Mouse (Mus musculus) MEL (cell line): Measurements from ENCODE around the gene Dag1.

Experiments
- BHLHE40 ChIP-seq: IDR thresholded peaks from 2 replicates; pipeline ENCODE4 v1.6.1; 2012; ENCODE audit warnings: low read depth, mild to moderate bottlenecking, inconsistent platforms, low read length, improper control_type of control experiment, borderline replicate concordance
- CHD1 ChIP-seq: IDR thresholded peaks from 2 replicates; pipeline ENCODE4 v1.6.1; 2012; ENCODE audit warnings: low read depth, mild to moderate bottlenecking, inconsistent platforms, low read length, improper control_type of control experiment
- CTCF ChIP-seq, 3 experiments: IDR thresholded peaks in 2 of 3; conservative IDR thresholded peaks in 1 of 3; 2 replicates each; pipeline ENCODE4 v1.5.1; 2011 to 2012; ENCODE audit warnings: low read length in 3 of 3, low read depth in 2 of 3, mild to moderate bottlenecking in 2 of 3, improper control_type of control experiment in 1 of 3, inconsistent platforms in 1 of 3, mixed read lengths in 1 of 3, moderate library complexity in 1 of 3; ENCODE audit not compliant: control insufficient read depth in 1 of 3, insufficient read depth in 1 of 3, poor library complexity in 1 of 3, severe bottlenecking in 1 of 3
- JUND ChIP-seq: IDR thresholded peaks from 2 replicates; pipeline ENCODE4 v1.6.1; 2011; ENCODE audit warnings: low read depth, mild to moderate bottlenecking, improper control_type of control experiment, low read length
- POLR2A ChIP-seq, 2 experiments: IDR thresholded peaks; 2 replicates each; pipeline ENCODE4 v1.6.1; 2011 to 2012; ENCODE audit warnings: low read length in 2 of 2, mild to moderate bottlenecking in 2 of 2, control low read depth in 1 of 2, improper control_type of control experiment in 1 of 2, low read depth in 1 of 2, moderate library complexity in 1 of 2; ENCODE audit not compliant: control insufficient read depth in 1 of 2, insufficient read depth in 1 of 2, poor library complexity in 1 of 2

- TF ChIP-seq POLR2A (IDR thresholded peaks at IDR 0.05; ENCODE audit: control insufficient read depth in 1 of 2, insufficient read depth in 1 of 2, low read depth in 1 of 2, low read length in 2 of 2, poor library complexity in 1 of 2) (no peak), CTCF (IDR thresholded peaks at IDR 0.05 in 2 of 3, conservative IDR thresholded peaks at IDR 0.05 in 1 of 3; ENCODE audit: control insufficient read depth in 1 of 3, insufficient read depth in 1 of 3, low read depth in 2 of 3, low read length in 3 of 3, poor library complexity in 1 of 3, severe bottlenecking in 1 of 3) (no peak), JUND (no peak), CHD1 (0 out of 2 replicates have a peak, but pooled peaks have one; percentile 41), BHLHE40 (peak; percentile 86)
Measured at GRCm38 (mm10) chr9:108307021-108307807, 43.5 kb upstream of the Dag1 start.
